Mouse (Mus musculus): ENCODE measurements around the gene 4930544D05Rik. TPM values are rescaled to one million over a fixed set of nuclear protein-coding genes. Genes with fewer than 3 reads are reported as not detected.

Gene 4930544D05Rik
- total RNA-seq, 2 experiments from 2014 or later = not detected

DNA sequence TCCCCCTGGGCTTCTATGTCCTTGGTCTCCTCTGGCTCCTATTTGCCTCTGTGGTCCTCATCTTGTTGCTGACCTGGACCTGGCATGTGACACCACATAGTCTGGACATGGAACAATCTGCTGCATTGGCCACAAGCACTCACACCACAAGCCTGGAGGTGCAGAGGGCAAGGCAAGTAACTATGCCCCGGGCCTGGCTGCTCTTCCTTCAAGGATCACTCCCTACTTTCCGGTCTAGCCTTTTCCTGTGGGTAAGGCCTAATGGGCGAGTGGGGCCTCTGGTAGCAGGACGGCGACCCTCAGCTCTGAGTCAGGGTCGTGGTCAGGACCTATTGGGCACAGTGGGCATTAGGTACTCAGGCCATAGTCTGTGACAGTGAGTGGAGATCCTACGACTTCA lies 25.6 kb downstream of the 4930544D05Rik start:
- no peak for DNase-seq (ENCODE audit: low spot score in 2 of 2)

DNA sequence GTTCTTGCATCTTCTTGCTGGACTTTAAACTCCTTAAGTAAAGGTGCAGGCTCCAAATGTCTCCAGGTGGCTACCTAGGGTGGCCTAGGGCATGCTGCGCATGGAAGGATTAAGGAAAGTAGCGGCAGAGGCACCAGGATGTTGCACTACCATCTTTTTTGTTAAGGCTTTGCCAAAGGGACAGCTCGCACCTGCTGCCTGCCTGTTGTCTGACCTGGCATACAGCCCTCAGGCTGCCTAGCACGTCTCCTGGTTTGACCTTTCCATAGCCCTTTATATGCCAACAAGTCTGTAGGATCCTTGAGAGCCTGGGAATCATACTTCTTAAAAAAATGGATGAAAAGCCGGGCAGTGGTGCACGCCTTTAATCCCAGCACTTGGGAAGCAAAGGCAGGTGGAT lies 27.4 kb downstream of the 4930544D05Rik start:
- DNase-seq (ENCODE audit: low spot score in 2 of 2) = no peak

DNA sequence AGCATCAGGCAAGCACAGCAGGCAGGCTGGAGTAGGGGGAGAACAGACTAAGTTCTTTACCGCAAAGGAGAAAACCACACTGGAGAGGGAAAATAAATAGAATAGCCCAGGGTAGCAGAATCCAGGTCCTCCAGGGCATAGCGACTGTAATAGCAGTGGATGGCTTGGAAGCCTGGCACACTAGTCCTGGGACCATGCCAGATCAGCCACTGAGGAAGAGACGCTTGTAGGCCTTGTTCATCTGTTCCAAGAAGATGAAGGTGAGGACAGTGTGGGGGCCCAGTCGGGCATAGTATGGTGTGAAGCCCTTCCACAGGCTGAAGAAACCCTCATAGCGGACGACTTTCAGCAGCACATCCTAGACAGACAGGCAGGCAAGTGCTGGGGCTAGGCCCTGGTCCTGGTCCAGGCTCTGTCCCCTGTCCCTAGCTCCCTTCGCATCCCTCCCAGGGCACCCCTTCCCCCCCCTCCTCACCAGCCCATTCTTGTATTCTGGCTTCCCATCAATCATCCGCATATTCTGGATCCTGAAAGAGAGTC lies 29.0 kb downstream of the 4930544D05Rik start:
- DNase-seq (ENCODE audit: low spot score in 2 of 2) = no peak

DNA sequence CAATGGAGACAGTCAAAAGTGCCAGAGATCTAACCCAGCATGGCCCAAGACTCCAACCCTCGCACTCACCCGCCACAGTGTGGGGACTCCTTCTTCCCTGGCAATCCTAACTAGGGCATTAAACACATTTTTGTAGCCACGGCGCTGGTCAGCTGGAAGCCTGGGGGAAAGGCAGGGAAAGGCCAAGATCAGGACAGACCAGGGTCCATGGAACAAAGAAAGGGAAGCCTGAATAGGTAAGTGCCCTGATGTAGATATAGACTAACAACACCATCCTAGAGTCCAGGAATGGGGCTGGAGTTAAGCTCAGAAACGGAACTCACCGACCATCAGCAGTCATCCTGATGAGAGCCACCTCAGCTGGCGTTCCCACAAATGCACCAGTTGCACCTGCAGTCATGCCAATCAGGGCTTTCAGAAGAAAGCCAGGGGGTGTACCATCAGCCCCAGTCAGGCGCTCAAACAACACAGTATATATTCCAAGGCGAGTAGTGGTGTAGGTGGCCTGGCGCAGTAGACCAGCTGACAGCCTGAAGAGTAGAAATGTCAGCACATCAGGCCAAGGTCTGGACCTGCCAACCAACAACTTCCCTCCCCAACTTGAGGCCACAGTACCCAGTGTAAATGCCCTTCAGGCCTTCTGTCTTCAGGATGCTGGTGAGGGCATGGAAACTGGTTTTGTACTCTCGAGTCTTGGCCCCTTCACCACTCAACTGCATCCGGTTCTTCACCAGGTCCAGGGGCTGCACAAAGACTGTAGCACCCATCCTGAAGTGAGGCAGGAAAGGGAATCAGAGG lies 30.0 kb downstream of the 4930544D05Rik start:
- DNase-seq (ENCODE audit: low spot score in 2 of 2) = no peak

DNA sequence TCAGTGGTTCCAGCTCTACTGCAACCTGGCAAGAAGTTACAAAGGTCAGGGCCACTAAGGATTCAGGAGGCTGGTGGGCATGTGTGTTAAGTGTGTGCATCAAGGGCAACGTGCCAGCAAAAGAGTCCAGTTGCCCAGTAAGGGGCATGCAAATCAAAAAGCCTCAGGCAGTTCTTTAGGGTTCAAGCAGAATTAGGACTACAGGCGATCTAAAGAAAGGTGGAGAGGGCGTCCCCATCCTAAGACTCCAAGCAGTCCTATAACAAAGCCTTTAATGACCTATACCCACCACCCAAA lies 30.6 kb downstream of the 4930544D05Rik start:
- DNase-seq (ENCODE audit: low spot score in 2 of 2) = no peak

DNA sequence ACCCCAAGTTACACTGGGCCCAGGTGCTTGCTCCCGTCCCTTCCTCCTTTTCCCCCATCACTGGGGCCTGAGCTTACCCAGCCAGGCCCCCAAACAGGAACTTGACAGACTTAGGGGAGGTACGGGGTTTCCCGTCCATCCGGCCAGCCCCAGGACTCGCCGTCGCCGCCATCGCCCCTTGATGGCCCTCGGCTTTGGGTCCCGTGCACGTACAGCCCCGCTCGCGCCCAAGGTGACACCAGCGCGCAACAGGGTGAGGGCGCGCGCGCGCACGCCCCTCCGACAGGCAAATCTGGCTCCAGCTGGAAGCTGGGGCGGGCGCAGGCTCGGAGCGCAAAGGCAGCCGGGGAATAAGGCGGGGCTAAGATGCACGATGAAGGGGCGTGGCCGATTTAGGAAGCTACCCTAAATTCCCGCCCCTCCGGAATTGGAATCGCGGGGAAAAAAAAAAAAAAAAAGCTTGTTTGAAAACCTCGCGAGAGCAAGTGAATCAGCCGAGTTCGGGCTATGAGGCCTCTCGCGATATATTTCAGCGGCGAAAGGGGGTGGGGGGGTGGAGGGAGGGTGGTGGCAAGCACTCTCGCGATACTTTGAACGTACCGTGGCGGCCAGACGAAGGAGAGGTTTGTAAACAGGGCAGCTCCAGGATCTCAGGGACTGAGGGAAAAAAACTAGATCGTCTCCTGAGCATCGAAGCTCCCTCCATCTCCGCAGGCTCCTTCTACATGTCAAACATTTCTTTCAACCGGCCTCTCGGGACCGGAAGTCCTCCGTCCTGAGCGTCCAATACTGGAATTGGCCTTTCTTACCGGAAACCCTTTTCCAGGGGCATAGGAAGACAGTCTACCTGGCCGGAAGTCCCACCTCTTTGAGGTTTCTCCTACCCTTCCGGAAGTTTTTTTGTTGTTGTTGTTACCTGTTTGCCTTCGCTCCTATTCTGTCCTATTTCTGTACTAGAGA lies 31.3 kb downstream of the 4930544D05Rik start, which contains the start of the genes Rnf167 and Slc25a11:
Rnf167 (plus strand) TSS at position 545 of the 960 bp plus-strand sequence.
Slc25a11 (minus strand) TSS at position 789 of the 960 bp plus-strand sequence.
- peak; percentile 78 to 90 for DNase-seq (ENCODE audit: low spot score in 2 of 2)

DNA sequence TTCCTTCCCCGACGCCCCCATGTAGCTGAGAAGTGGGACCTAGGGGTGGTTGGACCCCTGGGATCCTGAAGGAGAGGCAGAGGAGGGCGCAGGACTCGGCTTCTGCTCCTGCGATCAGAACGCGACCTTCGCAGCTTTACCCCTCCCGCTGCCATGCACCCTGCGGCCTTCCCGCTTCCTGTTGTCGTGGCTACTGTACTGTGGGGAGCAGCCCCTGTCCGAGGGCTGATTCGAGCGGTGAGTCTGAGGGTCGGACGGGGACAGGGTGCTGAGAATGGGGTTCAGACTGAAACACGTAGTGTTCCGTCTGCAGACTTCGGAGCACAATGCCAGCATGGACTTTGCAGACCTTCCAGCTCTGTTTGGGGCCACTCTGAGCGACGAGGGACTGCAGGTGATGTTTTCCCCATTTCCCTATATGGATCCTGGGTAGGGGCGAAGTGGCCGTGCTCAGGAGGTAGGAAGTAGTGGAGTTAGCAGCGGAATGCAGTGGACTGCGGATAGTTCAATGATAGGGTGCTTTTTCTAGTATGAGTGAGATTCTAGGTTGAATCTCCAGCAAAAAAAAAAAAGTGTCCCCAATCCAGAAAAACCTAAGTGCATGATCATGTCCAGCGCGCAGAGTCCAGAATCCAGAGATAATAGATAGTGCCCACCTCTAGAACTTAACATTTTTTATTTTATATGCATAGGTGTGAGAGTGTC lies 32.2 kb downstream of the 4930544D05Rik start:
- no peak for DNase-seq (ENCODE audit: low spot score in 2 of 2)

DNA sequence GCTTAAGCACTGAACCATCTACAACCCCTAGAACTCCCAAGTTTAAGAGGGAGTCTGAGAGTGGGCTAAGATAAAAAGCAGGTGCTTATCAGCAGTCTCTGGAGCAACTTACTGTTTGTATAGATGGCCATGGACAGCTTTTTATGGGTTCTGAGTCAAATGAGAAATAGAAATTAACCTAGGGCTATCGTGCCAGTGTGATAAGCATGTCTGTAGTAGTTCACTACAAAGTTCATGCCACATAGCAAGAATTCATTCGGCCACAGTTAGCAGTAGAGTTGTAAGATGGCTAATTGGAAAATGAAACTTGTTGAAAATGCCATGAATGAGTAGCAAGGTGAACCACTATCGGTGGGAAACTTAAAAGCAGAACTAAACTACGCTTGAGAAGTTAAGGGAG lies 32.9 kb downstream of the 4930544D05Rik start:
- DNase-seq (ENCODE audit: low spot score in 2 of 2) = no peak

DNA sequence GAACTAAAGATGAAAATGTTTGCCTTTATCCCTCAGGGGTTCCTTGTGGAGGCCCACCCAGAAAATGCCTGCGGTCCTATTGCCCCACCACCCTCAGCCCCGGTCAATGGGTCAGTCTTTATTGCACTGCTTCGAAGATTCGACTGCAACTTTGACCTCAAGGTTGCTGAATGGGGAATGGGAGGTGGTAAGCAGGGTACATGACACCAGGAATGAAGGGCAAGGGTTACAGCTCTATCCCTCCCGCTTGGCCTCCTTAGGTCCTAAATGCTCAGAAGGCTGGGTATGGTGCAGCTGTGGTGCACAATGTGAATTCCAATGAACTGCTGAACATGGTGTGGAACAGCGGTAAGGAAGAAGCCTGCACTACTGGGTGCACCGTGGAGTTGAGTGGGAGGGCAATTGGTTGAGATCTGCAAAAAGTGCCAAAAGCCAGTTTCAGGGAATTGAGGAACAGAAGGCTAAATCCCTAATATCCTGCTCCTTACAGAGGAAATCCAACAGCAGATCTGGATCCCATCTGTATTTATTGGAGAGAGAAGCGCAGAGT lies 33.6 kb downstream of the 4930544D05Rik start:
- no peak for DNase-seq (ENCODE audit: low spot score in 2 of 2)

DNA sequence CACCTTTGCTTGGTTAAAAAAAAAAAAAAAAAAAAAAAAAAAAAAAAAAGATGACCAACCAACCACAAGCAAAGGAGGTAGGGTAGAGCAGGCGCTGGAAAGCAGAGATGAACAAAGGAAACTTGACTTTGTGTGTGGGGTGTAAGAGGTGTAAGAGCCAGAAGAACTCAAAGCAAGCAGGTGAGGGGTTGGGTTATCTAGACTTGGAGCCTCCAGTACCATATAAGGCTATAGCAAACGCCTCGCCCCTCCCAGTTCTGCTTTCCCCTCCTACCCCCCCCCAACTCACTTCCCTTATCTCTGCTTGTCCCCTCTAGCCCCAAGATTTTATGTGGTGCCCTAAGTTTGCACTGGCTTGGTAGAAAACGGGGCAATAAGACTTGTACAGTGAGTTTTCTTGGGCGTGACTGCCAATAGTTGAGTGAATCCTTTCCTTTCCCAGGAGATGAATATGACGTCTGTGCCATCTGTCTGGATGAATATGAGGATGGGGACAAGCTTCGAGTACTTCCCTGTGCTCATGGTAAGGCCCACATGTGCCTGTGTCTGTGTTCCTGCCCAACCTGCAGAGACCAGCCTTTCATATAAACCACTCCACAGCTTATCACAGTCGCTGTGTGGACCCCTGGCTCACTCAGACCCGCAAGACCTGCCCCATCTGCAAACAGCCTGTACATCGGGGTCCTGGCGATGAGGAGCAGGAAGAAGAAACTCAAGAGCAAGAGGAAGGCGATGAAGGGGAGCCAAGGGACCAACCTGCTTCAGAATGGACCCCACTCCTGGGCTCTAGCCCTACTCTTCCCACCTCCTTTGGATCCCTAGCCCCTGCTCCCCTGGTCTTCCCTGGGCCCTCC lies 34.9 kb downstream of the 4930544D05Rik start:
- DNase-seq (ENCODE audit: low spot score in 2 of 2) = peak in 1 of 2 experiments; percentile 2

DNA sequence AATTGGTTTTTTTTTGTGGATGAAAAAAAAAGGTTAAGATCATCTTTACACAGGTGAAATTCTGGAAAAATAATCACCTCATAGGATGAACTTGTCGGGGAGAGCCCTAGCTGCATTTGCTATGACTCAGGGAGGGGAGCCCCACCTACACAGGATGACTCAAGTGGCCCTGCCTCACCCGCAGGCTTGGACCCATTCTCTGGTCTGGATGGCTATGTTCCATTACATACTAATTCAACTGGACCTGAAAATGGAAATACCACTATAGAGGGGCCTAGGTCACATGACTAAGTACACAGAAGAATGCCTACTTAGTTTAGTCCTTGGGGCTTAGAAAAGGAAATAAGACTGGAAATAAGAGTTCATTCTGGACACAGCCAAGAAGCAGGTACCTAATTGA lies 35.7 kb downstream of the 4930544D05Rik start:
- no peak for DNase-seq (ENCODE audit: low spot score in 2 of 2)

DNA sequence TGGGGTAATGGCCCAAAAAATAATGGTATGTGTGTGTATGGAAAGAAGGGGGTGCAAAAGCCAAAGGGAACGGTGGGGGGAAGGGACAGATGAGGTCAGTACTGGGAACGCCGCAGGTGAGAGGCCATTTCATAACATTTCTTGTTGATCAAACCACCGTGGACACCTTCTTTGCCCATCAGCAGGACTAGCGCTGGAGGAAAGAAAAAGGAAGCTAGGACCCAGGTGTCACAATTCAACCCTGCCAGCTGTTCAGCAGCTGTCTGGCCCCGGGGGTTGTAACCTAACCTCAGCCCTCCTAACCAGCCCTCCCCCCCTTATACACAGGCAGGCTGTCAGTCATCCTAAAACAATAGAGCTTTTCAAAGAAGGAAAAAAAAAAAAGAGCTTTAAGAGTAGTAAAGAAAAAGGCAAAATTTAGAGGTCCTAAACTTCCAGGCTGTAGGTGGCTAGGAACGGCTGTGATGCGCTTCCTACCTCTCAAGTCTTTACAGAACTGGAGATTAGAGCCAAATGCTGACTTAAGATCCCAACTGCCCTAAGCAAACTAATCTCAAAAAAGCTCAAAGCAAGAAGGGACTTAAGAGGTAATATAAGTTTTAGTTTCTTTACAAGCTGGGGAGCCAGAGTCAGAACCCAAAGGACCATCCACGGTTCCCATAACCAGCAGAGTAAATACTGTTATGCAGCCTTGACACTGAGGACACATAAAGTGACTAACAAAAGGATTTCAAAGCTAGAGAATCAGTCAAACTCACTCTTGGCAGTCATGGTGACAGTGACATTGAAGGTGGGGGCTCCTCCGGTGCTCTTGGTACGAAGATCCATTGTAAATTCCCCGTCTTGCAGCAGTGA lies 36.6 kb downstream of the 4930544D05Rik start:
- DNase-seq (ENCODE audit: low spot score in 2 of 2) = no peak

DNA sequence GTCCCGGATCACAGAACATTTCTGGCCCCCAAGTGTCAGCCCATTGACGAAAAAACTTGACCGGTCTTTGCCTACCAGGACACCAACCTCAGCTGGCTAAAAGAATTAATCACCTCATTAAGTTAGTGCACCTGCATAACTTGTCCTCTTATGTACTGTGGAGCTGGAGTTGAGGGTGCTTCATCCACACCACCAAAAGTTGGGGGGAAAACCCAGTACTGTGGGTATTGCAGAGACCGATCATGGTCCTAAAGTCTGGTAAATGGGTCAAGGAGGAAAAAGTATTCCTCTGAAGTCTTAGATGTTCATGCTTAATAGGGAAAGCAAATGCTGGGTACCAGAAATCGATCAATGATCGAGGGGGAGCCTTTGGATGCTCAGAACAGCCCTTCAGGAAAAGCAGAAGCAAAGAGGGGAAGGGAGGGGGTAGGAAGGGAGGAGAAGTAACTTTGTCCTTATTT lies 37.3 kb downstream of the 4930544D05Rik start:
- DNase-seq (ENCODE audit: low spot score in 2 of 2) = no peak

DNA sequence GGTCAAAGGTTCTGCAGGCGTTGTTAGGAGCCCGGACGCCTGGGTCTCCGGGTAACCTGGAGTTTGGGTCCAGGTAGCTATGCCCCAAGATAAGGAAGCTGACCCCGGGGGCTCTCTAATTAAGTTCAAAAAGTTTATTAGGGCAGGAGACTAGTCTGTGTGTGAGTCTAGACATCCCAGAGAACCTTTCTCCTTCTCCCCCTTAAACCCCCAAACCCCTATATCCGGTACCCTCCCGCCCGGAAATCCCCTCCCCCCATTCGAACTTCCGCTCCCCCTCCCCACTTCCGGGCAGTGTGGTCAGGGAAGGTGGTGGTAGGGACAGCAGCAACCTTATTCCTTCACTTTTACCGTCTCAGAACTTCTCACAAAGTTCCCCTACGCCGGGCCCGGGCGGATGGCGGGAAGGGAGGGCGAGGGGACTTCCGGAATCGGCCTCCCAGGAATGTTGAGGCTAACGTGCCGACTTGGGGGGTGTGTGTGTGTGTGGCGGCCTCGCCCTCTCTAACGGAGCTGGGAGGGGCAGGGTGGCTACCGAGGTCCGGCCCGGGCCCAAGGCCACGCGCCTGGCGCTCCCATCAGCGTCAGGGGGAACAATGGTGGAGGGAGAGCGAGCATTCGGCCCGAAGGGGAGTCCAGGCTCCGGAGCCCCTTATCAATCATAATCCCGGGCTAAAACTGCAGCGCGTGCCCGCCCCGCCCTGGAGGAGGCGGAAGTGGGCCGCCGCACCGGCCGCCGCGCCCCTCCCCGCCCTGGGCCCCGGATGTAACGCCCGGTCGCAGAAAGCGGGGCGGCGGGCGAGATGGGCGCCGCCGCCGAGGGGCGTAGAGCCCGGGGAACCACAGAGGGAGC lies 37.9 kb downstream of the 4930544D05Rik start:
- DNase-seq (ENCODE audit: low spot score in 2 of 2) = peak in 1 of 2 experiments; percentile 58

DNA sequence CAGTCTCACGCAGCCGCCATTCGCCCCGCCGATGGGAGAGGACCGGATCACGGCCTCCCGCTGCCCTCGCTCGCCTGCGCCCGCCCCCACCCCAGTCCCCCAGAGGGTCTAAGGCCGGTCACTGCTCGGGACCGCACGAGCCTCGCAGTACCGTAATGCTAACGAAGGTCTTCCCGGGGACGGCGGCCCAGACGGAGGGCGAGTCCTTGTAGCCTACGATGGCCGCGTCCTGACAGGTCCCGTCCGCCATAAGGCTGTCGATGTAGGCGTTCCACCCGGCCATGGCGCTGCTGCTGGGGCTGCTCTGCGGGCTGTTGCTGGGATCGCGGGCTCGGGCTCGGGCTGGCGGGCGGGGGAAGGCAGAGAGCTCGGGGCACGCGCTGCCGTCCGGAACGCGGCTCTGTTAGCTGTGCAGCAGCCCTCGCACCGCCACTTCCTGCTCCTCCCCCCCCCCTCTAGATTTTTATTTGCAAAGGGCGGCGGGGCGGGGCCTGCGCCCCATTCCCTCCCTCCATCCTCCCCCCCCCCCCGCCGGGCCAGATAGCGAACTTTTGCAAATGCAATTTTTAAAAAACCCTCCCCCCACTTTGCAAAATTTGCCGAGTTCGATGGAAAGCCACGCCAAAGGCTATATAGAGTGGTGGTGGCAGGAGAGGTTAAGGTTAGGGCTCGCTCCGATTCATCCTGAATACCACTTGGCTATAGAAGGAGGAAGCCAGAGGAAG lies 38.7 kb downstream of the 4930544D05Rik start, which contains the start of gene Pfn1:
Pfn1 (minus strand) TSS at position 447 of the 725 bp plus-strand sequence.
- peak; percentile 74 for DNase-seq (ENCODE audit: low spot score in 2 of 2)

DNA sequence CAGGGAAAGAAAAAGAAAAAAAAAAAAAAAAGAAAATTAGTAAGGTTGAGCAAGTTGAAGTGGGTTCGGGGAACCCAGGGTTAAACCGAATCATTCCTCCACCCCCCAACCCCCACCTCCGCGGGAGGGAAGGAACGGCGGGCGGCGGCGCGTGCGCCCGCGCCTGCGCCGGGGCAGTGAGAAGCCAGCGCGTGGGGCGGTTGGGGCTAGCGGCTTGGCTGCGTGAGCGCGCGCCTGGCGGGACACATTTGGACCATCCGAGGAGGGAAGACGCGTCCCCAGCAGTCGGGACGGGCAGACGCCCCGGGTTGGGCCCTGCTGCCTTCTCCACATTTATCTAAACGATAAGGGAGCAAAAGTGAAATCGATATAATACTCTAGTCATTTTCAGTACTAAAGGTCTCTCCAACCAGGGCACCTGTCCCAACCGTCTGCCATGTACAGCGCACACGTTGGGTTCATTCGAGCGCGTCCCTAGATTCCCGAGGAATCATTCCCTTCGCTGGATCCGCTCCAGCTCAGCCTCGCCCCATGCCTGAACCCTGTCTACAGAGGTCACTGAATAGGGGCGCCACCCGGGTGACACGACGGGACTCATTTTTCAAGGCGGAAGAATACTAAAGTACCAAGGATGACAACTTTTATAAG lies 39.4 kb downstream of the 4930544D05Rik start:
- peak; percentile 68 to 78 for DNase-seq (ENCODE audit: low spot score in 2 of 2)

Measured in adrenal gland, postnatal 4 days (tissue).